Mouse (Mus musculus): ENCODE results near the gene Tnni3k. TPM values are rescaled to one million over a fixed set of nuclear protein-coding genes. Genes with fewer than 3 reads are reported as not detected.

The Tnni3k gene
- polyA plus RNA-seq, 1 experiment from 2014 or later, result 1.0 TPM

DNA sequence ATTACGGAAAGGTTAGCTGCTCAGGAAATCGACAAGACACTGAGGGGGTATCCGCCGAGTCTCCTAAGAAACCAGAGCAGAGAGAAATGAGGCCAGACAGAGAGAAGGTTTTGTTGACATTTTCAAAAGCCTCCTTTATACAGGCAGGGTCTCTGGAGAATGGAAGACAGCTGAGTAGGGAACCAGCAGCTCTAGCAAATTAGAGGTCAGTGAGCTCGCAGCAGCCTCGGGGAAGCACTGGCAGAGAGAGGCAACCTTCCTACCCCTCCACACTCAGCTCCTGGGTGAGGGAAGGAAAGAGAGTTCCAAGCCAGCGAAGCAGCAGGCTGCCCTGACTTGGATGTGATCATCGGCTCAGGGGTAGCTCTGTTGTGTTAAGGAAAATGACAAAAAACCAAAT lies 127.5 kb downstream of the Tnni3k start:
- no peaks in the 10 kb centered on the region for H3K27me3 ChIP-seq
- H3K4me3 ChIP-seq, result no peak overlapping the region
- no peaks in the 10 kb centered on the region for H3K36me3 ChIP-seq
- no peaks in the 10 kb centered on the region for H3K4me1 ChIP-seq
- H3K27ac ChIP-seq, result no peak overlapping the region
- 59% methylated on average over 8 of the region's 8 CpGs for WGBS
- H3K9ac ChIP-seq, result no peak overlapping the region
- no peak overlapping the region for H3K4me2 ChIP-seq
- ATAC-seq (ENCODE audit: borderline replicate concordance, extremely low read depth, low FRiP score, low TSS enrichment), result no peak
- no peaks in the 10 kb centered on the region for H3K9me3 ChIP-seq

DNA sequence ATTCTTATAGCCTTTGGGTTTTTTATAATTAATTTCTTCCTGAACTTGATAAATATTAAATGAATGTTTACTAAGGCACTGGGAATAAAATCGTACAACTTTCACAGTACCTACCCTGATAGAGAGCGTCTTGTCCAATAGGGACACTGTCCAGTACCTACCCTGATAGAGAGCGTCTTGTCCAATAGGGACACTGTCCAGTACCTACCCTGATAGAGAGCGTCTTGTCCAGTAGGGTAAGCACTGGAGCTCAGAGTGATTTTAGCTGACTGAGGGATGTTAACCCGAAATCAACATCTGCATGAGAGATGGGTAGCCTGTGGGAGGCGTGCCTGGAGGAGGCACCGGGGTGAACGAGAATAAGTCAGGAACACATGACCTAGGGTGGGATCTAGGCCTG lies 130.3 kb downstream of the Tnni3k start:
- Histone ChIP-seq H3K9ac (no peak overlapping the region), H3K4me1 (no peaks in the 10 kb centered on the region), H3K36me3 (no peaks in the 10 kb centered on the region), H3K27me3 (no peaks in the 10 kb centered on the region), H3K27ac (no peak overlapping the region), H3K9me3 (no peaks in the 10 kb centered on the region), H3K4me3 (no peak overlapping the region), H3K4me2 (no peak overlapping the region)
- no peak for ATAC-seq (ENCODE audit: borderline replicate concordance, extremely low read depth, low FRiP score, low TSS enrichment)
- 74% methylated on average over 8 of the region's 8 CpGs for WGBS

DNA sequence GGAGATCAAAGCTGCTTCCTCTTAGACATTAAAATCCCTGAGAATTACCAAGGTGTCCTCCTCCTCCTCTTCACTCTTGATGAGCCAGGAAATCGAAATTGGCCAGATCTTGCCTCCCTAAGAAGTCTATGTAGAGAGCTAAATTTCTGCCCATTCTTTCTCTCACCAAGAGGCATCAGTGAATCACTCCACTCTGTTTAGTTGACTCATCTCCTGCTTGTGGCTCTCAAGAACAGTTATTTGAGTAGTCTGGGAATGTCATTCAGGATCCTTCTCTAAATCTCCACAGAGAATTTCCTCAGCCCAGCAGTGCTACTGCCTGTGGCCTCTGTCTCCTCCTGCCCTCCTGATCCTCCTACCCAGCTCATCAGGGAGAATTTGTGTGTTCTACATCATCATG lies 139.6 kb downstream of the Tnni3k start:
- Histone ChIP-seq H3K4me3 (no peak overlapping the region), H3K27ac (no peak overlapping the region), H3K4me1 (no peaks in the 10 kb centered on the region), H3K4me2 (no peak overlapping the region), H3K36me3 (no peaks in the 10 kb centered on the region), H3K9me3 (no peaks in the 10 kb centered on the region), H3K27me3 (no peaks in the 10 kb centered on the region), H3K9ac (no peak overlapping the region)
- 46% methylated on average over 1 of the region's 1 CpGs for WGBS
- ATAC-seq (ENCODE audit: borderline replicate concordance, extremely low read depth, low FRiP score, low TSS enrichment), result no peak

DNA sequence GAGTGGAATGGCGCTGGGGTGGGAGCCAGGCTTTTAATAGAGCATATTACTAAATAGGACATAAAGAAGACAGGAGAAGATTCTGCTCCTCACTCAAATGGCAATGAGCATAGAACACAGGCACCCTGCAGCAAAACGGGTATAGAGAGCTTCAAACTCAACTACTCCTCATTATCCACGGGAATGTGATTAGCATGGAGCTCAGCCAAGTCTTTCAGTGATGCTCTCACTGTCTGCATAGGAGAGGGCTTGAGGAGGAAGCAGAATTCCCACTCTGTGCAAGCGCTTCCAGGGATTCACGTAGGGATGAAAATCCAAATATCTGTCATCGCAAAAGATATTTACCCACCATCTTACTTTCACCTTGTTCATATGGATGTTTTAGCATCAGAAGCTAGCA lies 141.6 kb downstream of the Tnni3k start:
- H3K27ac ChIP-seq, result no peak overlapping the region
- no peaks in the 10 kb centered on the region for H3K4me1 ChIP-seq
- H3K36me3 ChIP-seq, result no peaks in the 10 kb centered on the region
- no peaks in the 10 kb centered on the region for H3K27me3 ChIP-seq
- H3K4me2 ChIP-seq, result no peak overlapping the region
- H3K9me3 ChIP-seq, result no peaks in the 10 kb centered on the region
- no peak overlapping the region for H3K4me3 ChIP-seq
- whole genome bisulfite sequencing, result 59% methylated on average over 6 of the region's 6 CpGs
- ATAC-seq (ENCODE audit: borderline replicate concordance, extremely low read depth, low FRiP score, low TSS enrichment), result no peak
- no peak overlapping the region for H3K9ac ChIP-seq

DNA sequence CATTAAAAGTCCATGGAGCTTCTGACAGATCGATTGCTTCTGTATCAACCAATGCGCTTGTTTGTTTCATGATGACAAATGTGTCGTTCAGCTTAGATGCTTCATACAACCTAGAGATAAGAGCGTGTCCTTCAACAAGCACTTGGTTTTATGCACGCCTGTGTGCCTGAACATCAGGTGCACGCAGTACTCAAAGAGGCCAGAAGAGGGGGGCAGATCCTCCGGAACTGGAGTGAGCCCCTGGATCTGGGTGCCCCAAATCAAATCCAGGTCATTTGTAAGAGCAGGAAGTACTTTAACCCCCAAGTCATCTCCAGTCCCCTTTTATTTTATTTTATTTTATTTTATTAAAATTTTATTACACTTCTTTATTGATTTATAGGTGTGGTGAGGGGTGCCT lies 158.5 kb downstream of the Tnni3k start:
- H3K9me3 ChIP-seq, result no peaks in the 10 kb centered on the region
- H3K9ac ChIP-seq, result no peak overlapping the region
- H3K4me1 ChIP-seq, result no peaks in the 10 kb centered on the region
- H3K4me2 ChIP-seq, result no peak overlapping the region
- 59% methylated on average over 7 of the region's 7 CpGs for WGBS
- H3K36me3 ChIP-seq, result no peaks in the 10 kb centered on the region
- ATAC-seq (ENCODE audit: borderline replicate concordance, extremely low read depth, low FRiP score, low TSS enrichment), result no peak
- H3K4me3 ChIP-seq, result no peak overlapping the region
- H3K27ac ChIP-seq, result no peak overlapping the region
- no peaks in the 10 kb centered on the region for H3K27me3 ChIP-seq

DNA sequence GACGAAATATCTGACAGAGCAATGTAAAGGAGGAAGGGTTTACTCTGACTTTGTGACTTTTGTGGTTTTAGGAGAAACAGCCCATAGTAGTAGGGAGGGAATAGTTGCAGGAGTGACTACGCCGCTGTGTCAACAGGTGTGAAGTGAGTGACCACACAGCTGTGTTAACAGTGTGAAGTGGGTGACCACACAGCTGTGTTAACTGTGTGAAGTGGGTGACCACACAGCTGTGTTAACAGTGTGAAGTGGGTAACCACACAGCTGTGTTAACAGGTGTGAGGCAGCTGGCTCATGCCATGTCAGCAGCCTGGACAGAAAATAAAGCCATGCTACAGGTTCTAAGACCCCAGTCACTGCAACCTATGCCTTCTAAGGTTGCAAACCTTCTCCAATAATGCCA lies 162.0 kb downstream of the Tnni3k start:
- Histone ChIP-seq H3K4me3 (no peak overlapping the region), H3K9ac (no peak overlapping the region), H3K27ac (no peak overlapping the region), H3K27me3 (no peaks in the 10 kb centered on the region), H3K4me2 (no peak overlapping the region), H3K4me1 (no peaks in the 10 kb centered on the region), H3K9me3 (no peaks in the 10 kb centered on the region), H3K36me3 (no peaks in the 10 kb centered on the region)
- WGBS, result 58% methylated on average over 3 of the region's 3 CpGs
- 0 out of 2 replicates have a peak, but pooled peaks have one; percentile 57 for ATAC-seq (ENCODE audit: borderline replicate concordance, extremely low read depth, low FRiP score, low TSS enrichment)

DNA sequence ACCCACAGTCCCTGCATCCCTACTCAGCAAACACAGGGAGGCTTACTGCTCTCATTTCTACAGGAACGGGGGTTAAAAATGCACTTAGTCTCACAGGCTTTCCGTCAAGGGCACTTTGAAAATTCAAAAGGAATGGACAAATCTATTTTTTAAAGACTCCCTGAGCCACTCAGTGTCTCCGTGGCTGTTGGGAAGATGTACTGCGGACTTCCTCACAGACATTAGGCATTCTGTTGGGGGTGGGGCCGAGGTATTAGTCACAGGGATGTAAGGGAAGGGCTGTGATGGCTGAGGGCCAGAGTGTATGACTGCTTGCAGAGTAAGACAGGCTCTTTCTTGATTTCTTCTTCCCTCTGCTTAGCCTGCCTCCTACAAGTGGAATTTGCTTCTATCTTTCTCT lies 169.8 kb downstream of the Tnni3k start:
- no peaks in the 10 kb centered on the region for H3K36me3 ChIP-seq
- H3K4me3 ChIP-seq, result no peak overlapping the region
- no peaks in the 10 kb centered on the region for H3K27me3 ChIP-seq
- no peak overlapping the region for H3K4me2 ChIP-seq
- no peak for ATAC-seq (ENCODE audit: borderline replicate concordance, extremely low read depth, low FRiP score, low TSS enrichment)
- no peaks in the 10 kb centered on the region for H3K9me3 ChIP-seq
- no peak overlapping the region for H3K9ac ChIP-seq
- H3K27ac ChIP-seq, result no peak overlapping the region
- WGBS, result 5% methylated on average over 5 of the region's 5 CpGs
- no peaks in the 10 kb centered on the region for H3K4me1 ChIP-seq

DNA sequence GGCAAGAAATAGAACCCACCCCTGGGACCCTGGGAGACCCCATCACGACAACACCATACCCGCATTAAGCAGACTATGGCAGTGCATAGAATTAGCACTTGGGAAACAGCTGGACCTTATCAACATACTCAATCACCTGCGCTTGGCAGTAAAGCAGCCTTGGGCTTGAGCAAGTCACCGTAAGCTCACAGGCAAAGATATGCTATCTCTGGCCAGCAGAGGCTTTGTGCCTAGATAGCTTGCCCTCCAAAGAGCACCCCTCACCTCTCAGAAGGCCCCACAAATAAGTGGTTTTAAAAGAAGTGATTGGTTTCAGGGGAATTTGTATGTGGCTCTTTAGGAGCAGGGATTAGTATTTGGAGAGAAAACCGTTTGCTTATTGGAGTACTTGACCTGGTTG lies 170.2 kb downstream of the Tnni3k start:
- no peak for ATAC-seq (ENCODE audit: borderline replicate concordance, extremely low read depth, low FRiP score, low TSS enrichment)
- WGBS, result 10% methylated on average over 5 of the region's 5 CpGs
- Histone ChIP-seq H3K27ac (no peak overlapping the region), H3K27me3 (no peaks in the 10 kb centered on the region), H3K4me1 (no peaks in the 10 kb centered on the region), H3K9ac (no peak overlapping the region), H3K9me3 (no peaks in the 10 kb centered on the region), H3K36me3 (no peaks in the 10 kb centered on the region), H3K4me3 (no peak overlapping the region), H3K4me2 (no peak overlapping the region)

DNA sequence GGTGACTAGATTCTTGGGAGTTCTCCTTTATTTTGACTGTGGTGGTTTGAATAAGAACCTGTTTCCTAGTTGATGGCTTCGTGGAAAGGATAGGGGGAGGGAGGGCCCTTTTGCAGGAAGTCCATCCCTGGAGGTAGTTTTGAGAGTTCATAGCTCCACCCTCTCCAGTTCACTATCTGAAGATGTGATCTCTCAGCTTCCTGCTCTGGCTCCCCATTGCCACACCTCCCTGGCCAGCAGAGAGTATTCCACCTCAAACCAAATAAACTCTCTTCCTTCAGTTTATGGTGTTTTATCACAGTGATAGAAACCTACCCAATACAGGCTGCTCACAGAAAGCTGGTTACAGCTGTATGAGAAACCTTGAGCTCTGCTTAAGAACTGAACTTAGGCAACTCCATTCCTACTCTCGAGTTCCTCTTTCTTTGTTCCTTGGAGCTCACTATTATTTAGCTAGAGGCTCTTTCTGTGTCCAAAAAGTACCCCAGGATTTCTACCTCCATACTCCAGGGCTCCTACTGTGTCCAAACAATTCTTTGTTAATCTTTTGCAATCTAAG lies 173.7 kb downstream of the Tnni3k start:
- H3K27me3 ChIP-seq, result no peaks in the 10 kb centered on the region
- no peak overlapping the region for H3K4me2 ChIP-seq
- H3K27ac ChIP-seq, result no peak overlapping the region
- no peak for ATAC-seq (ENCODE audit: borderline replicate concordance, extremely low read depth, low FRiP score, low TSS enrichment)
- WGBS, result 55% methylated on average over 2 of the region's 2 CpGs
- no peaks in the 10 kb centered on the region for H3K4me1 ChIP-seq
- H3K9me3 ChIP-seq, result no peaks in the 10 kb centered on the region
- H3K4me3 ChIP-seq, result no peak overlapping the region
- H3K9ac ChIP-seq, result no peak overlapping the region
- no peaks in the 10 kb centered on the region for H3K36me3 ChIP-seq

DNA sequence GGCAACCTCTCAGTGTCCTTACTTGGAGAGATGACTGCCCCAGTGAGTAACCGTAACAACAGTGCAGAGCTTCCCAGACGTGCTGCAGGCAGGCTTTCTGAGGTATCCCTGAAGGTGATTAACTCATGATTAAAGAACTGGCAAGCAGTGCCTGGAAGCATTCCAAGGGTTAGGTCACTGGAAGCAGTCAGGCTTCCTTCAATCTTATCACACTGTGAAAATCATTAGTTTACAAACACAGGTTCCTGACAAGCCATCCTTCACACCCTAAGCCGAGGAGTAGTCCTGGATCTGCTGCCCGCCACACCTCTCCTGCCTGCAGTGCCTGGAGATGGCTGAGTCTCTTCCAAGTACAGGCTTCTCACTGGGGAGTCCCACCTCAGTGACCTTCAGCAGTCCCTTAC lies 174.7 kb downstream of the Tnni3k start:
- Histone ChIP-seq H3K4me3 (no peak overlapping the region), H3K9ac (no peak overlapping the region), H3K4me1 (no peaks in the 10 kb centered on the region), H3K27me3 (no peaks in the 10 kb centered on the region), H3K27ac (no peak overlapping the region), H3K36me3 (no peaks in the 10 kb centered on the region), H3K9me3 (no peaks in the 10 kb centered on the region), H3K4me2 (no peak overlapping the region)
- ATAC-seq (ENCODE audit: borderline replicate concordance, extremely low read depth, low FRiP score, low TSS enrichment), result no peak
- WGBS, result 18% methylated on average over 4 of the region's 4 CpGs

DNA sequence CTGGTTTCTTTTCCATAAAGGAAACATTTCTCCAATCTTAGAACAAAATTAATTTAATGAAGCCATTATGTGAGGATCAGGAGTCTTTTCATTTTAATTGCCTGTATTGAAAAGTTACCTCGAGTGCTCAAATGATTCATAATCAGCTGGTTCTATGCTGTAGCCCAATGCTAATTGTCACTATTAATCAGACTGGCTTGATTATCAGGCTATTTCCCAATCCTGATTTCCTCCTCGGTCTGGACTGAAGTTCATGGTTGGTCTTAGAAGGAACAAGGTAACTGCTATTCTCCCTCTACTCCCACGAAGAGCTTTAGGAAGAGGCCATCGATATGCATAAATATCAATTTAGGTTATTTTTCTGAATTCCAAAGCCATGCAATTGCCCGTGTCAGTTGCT lies 175.1 kb downstream of the Tnni3k start:
- ATAC-seq (ENCODE audit: borderline replicate concordance, extremely low read depth, low FRiP score, low TSS enrichment), result no peak
- Histone ChIP-seq H3K36me3 (no peaks in the 10 kb centered on the region), H3K27me3 (no peaks in the 10 kb centered on the region), H3K4me1 (no peaks in the 10 kb centered on the region), H3K9ac (no peak overlapping the region), H3K4me3 (no peak overlapping the region), H3K27ac (no peak overlapping the region), H3K9me3 (no peaks in the 10 kb centered on the region), H3K4me2 (no peak overlapping the region)
- WGBS, result 50% methylated on average over 5 of the region's 5 CpGs

DNA sequence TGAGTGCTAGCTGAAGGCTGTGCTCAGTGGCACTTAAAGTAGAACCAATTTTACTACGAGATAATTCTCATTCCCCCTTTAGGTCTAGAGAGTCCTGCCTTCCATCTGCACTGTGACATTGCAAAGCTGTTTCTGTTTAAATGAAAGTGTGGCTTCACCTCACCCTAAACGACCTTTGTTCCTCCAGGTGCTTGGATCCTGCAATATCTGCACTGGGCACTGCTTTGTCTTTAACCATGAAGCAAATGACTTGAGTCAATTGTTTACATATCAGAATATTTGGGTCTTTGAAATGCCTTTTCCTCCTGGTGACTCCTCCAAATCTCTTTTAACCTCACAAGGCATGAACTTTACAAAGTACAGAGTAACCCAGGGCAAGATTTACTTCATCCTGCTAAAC lies 175.7 kb downstream of the Tnni3k start:
- Histone ChIP-seq H3K4me2 (no peak overlapping the region), H3K9me3 (no peaks in the 10 kb centered on the region), H3K4me1 (no peaks in the 10 kb centered on the region), H3K9ac (no peak overlapping the region), H3K4me3 (no peak overlapping the region), H3K27me3 (no peaks in the 10 kb centered on the region), H3K36me3 (no peaks in the 10 kb centered on the region), H3K27ac (no peak overlapping the region)
- no peak for ATAC-seq (ENCODE audit: borderline replicate concordance, extremely low read depth, low FRiP score, low TSS enrichment)
- 23% methylated on average over 2 of the region's 2 CpGs for WGBS

DNA sequence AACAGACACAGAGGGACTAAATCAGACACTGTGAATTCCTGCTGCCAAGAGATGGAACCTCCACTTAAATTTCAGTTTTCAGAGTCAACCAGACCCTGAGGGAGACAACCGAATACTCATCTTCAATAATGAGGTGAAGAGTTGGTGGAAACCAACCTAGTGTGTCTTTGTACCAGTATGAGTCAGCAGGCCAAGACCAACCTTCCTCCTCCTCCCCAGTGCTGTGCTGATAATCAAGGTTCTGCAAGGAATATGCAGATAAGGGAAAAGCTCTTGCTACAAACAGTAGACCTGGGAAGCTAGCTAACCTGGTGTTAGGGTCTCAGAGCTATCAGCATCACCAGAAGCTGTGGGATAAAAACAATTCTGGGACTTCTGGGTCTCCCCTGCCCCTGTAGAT lies 176.1 kb downstream of the Tnni3k start:
- 92% methylated on average over 1 of the region's 1 CpGs for WGBS
- H3K27ac ChIP-seq, result no peak overlapping the region
- H3K36me3 ChIP-seq, result no peaks in the 10 kb centered on the region

More for the DNA sequence above, 176.1 kb downstream of the Tnni3k start:
- no peaks in the 10 kb centered on the region for H3K27me3 ChIP-seq
- no peak for ATAC-seq (ENCODE audit: borderline replicate concordance, extremely low read depth, low FRiP score, low TSS enrichment)
- H3K9me3 ChIP-seq, result no peaks in the 10 kb centered on the region
- H3K4me2 ChIP-seq, result no peak overlapping the region
- H3K4me3 ChIP-seq, result no peak overlapping the region
- H3K9ac ChIP-seq, result no peak overlapping the region
- no peaks in the 10 kb centered on the region for H3K4me1 ChIP-seq
